Mouse (Mus musculus) embryonic facial prominence, embryonic 11.5 days (tissue): Measurements from ENCODE around the gene Dapp1. TPM values are rescaled to one million over a fixed set of nuclear protein-coding genes. Genes with fewer than 3 reads are reported as not detected.

Experiments used
- ATAC-seq: fragments of 200-750 bp; cut with Nextera tagmentation; replicated peaks from 2 replicates; pipeline ENCODE4 v1.8.0; 2017; ENCODE audit warnings: low read depth; ENCODE audit not compliant: insufficient number of reproducible peaks, low FRiP score, low TSS enrichment
- DNase-seq: peaks from one replicate; pipeline ENCODE4 v3.0.0-alpha.2; 2015; ENCODE audit warnings: low spot score
- H3K27ac ChIP-seq: fragments of 300-500 bp; sonication (generic); replicated peaks from 2 replicates; pipeline ENCODE4 v1.5.1; 2014; ENCODE audit warnings: mild to moderate bottlenecking, low read depth, low read length, control low read depth
- H3K27me3 ChIP-seq: fragments of 300-500 bp; sonication (generic); 2 replicates; pipeline ENCODE4 v1.6.1; 2014; ENCODE audit warnings: mild to moderate bottlenecking, low read length, moderate library complexity, mixed read lengths; ENCODE audit not compliant: control insufficient read depth, insufficient read depth
- H3K36me3 ChIP-seq: fragments of 300-500 bp; sonication (generic); replicated peaks from 2 replicates; pipeline ENCODE4 v1.6.1; 2014; ENCODE audit warnings: low read depth, mild to moderate bottlenecking, low read length, moderate library complexity, mixed read lengths; ENCODE audit not compliant: control insufficient read depth, insufficient read depth
- H3K4me1 ChIP-seq: fragments of 300-500 bp; sonication (generic); 2 replicates; pipeline ENCODE4 v1.6.1; 2014; ENCODE audit warnings: low read length, mixed read lengths; ENCODE audit not compliant: control insufficient read depth, insufficient read depth
- H3K4me2 ChIP-seq: fragments of 300-500 bp; sonication (generic); 2 replicates; pipeline ENCODE4 v1.6.1; 2014; ENCODE audit warnings: low read depth, mild to moderate bottlenecking, control low read depth, low read length, moderate library complexity
- H3K4me3 ChIP-seq: fragments of 300-500 bp; sonication (generic); 2 replicates; pipeline ENCODE4 v1.5.1; 2014; ENCODE audit warnings: low read depth, low read length, control low read depth
- H3K9ac ChIP-seq: fragments of 300-500 bp; sonication (generic); replicated peaks from 2 replicates; pipeline ENCODE4 v1.6.1; 2014; ENCODE audit warnings: mild to moderate bottlenecking, control low read depth, low read length
- H3K9me3 ChIP-seq: fragments of 300-500 bp; sonication (generic); replicated peaks from 2 replicates; pipeline ENCODE4 v1.6.1; 2016; ENCODE audit warnings: mild to moderate bottlenecking, low read length, inconsistent platforms, mixed read lengths; ENCODE audit not compliant: control insufficient read depth
- WGBS: fragments of 180-500 bp; shearing (Covaris S2); extraction: QIAGEN DNeasy Blood & Tissue Kit; methylation state at CpG from one replicate; pipeline ENCODE4 v1.1.7; 2014; 5-methylcytosine and 5-hydroxymethylcytosine counted together
- polyA plus RNA-seq: library from polyadenylated mRNA; unstranded; fragments of >200 nt; fragmentation: Nextera tagmentation; extraction: Ambion mirVana; gene quantifications from 2 replicates; pipeline ENCODE4 v1.2.1, GENCODE M21; 2014

Gene Dapp1
- polyA plus RNA-seq, 1 experiment from 2014 or later, result 4.6 TPM

GRCm38 (mm10) chr3:137980435-137981381 lies 637 bp downstream of the Dapp1 start:
- Histone ChIP-seq H3K9me3 (no peaks in the 10 kb centered on the region), H3K27me3 (no peaks in the 10 kb centered on the region), H3K9ac (peak overlapping the region; percentile 48), H3K27ac (no peak overlapping the region), H3K4me1 (no peaks in the 10 kb centered on the region), H3K4me3 (peak overlapping the region; percentile 28), H3K4me2 (peak overlapping the region; percentile 54), H3K36me3 (no peaks in the 10 kb centered on the region)
- ATAC-seq (0 out of 2 replicates have a peak, but pooled peaks have one; percentile 22), DNase-seq (no peak)
- WGBS, result 32% methylated on average over 15 of the region's 15 CpGs

- Histone ChIP-seq H3K27me3 (no peaks in the 10 kb centered on the region), H3K9ac (no peak overlapping the region), H3K9me3 (no peaks in the 10 kb centered on the region), H3K4me1 (no peaks in the 10 kb centered on the region), H3K4me3 (no peak overlapping the region), H3K27ac (no peak overlapping the region), H3K4me2 (no peak overlapping the region), H3K36me3 (no peaks in the 10 kb centered on the region)
- DNase-seq (no peak), ATAC-seq (no peak)
- WGBS, result 66% methylated on average over 5 of the region's 5 CpGs
Observed at GRCm38 (mm10) chr3:137978233-137978632, 3.1 kb downstream of the Dapp1 start.

- 22% methylated on average over 6 of the region's 6 CpGs for WGBS
- Histone ChIP-seq H3K27ac (no peak overlapping the region), H3K9ac (no peak overlapping the region), H3K4me1 (no peaks in the 10 kb centered on the region), H3K4me3 (no peak overlapping the region), H3K27me3 (no peaks in the 10 kb centered on the region), H3K9me3 (no peaks in the 10 kb centered on the region), H3K4me2 (no peak overlapping the region), H3K36me3 (no peaks in the 10 kb centered on the region)
- DNase-seq (no peak), ATAC-seq (no peak)
Observed at GRCm38 (mm10) chr3:137977629-137978041, 3.7 kb downstream of the Dapp1 start.

GRCm38 (mm10) chr3:137976943-137977628 lies 4.3 kb downstream of the Dapp1 start:
- Histone ChIP-seq H3K4me1 (no peaks in the 10 kb centered on the region), H3K9me3 (no peaks in the 10 kb centered on the region), H3K4me3 (no peak overlapping the region), H3K9ac (no peak overlapping the region), H3K27me3 (no peaks in the 10 kb centered on the region), H3K4me2 (no peak overlapping the region), H3K36me3 (no peaks in the 10 kb centered on the region), H3K27ac (no peak overlapping the region)
- no peak; the same call in 1 of the 2 replicates for ATAC-seq
- 30% methylated on average over 9 of the region's 9 CpGs for WGBS
- peak; percentile 59 for DNase-seq

- DNase-seq (no peak), ATAC-seq (no peak)
- Histone ChIP-seq H3K4me2 (no peak overlapping the region), H3K4me3 (no peak overlapping the region), H3K9ac (no peak overlapping the region), H3K4me1 (no peaks in the 10 kb centered on the region), H3K9me3 (no peaks in the 10 kb centered on the region), H3K27me3 (no peaks in the 10 kb centered on the region), H3K27ac (no peak overlapping the region), H3K36me3 (no peaks in the 10 kb centered on the region)
- 84% methylated on average over 17 of the region's 17 CpGs for WGBS
Observed at GRCm38 (mm10) chr3:137975856-137976423, 5.4 kb downstream of the Dapp1 start.

- Histone ChIP-seq H3K36me3 (no peaks in the 10 kb centered on the region), H3K9ac (no peak overlapping the region), H3K4me1 (no peaks in the 10 kb centered on the region), H3K27me3 (no peaks in the 10 kb centered on the region), H3K27ac (no peak overlapping the region), H3K4me3 (no peak overlapping the region), H3K4me2 (no peak overlapping the region), H3K9me3 (no peaks in the 10 kb centered on the region)
- ATAC-seq, result no peak
- no peak for DNase-seq
- WGBS, result 85% methylated on average over 7 of the region's 7 CpGs
Observed at GRCm38 (mm10) chr3:137975435-137975834, 5.9 kb downstream of the Dapp1 start.

GRCm38 (mm10) chr3:137974306-137974705 lies 7.0 kb downstream of the Dapp1 start:
- Histone ChIP-seq H3K9ac (no peak overlapping the region), H3K4me2 (no peak overlapping the region)

More at GRCm38 (mm10) chr3:137974306-137974705, 7.0 kb downstream of the Dapp1 start:
- H3K4me1 ChIP-seq, result no peaks in the 10 kb centered on the region
- 63% methylated on average over 8 of the region's 8 CpGs for WGBS
- ATAC-seq (no peak), DNase-seq (peak; percentile 34)
- H3K36me3 ChIP-seq, result no peaks in the 10 kb centered on the region
- no peaks in the 10 kb centered on the region for H3K9me3 ChIP-seq
- no peak overlapping the region for H3K27ac ChIP-seq
- no peak overlapping the region for H3K4me3 ChIP-seq
- H3K27me3 ChIP-seq, result no peaks in the 10 kb centered on the region
